Mouse (Mus musculus) limb, embryonic 14.5 days (tissue): ENCODE measurements at regions not wholly inside any gene's neighbourhood (a gene's known extent, or its start where the extent isn't known, plus 50 kb on each side); places are given as distances from the start of the nearest gene placed in this dataset.
A peak's percentile ranks its signal among the peaks of the same experiment; 100 is the strongest.

Experiments
- ATAC-seq: fragments of 200-750 bp; cut with Nextera tagmentation; 2 replicates; pipeline ENCODE4 v1.8.0; 2017; ENCODE audit warnings: low read depth, moderate number of reproducible peaks, moderate TSS enrichment; ENCODE audit not compliant: low FRiP score
- DNase-seq: peaks from one replicate; pipeline ENCODE4 v3.0.0-alpha.2; 2015; ENCODE audit warnings: low spot score
- H3K27ac ChIP-seq: fragments of 300-500 bp; sonication (generic); replicated peaks from 2 replicates; pipeline ENCODE4 v1.5.1; 2014; ENCODE audit warnings: low read depth, mild to moderate bottlenecking, low read length, moderate library complexity, mixed read lengths
- H3K27me3 ChIP-seq: fragments of 300-500 bp; sonication (generic); 2 replicates; pipeline ENCODE4 v1.6.1; 2014; ENCODE audit warnings: low read length, mixed read lengths; ENCODE audit not compliant: control insufficient read depth, insufficient read depth
- H3K36me3 ChIP-seq: fragments of 300-500 bp; sonication (generic); 2 replicates; pipeline ENCODE4 v1.6.1; 2014; ENCODE audit warnings: mild to moderate bottlenecking, low read length, moderate library complexity, mixed read lengths; ENCODE audit not compliant: control insufficient read depth, insufficient read depth
- H3K4me1 ChIP-seq: fragments of 300-500 bp; sonication (generic); 2 replicates; pipeline ENCODE4 v1.6.1; 2014; ENCODE audit warnings: antibody characterized with exemption, low read length, mixed read lengths; ENCODE audit not compliant: control insufficient read depth, insufficient read depth
- H3K4me2 ChIP-seq: fragments of 300-500 bp; sonication (generic); replicated peaks from 2 replicates; pipeline ENCODE4 v1.6.1; 2014; ENCODE audit warnings: low read depth, mild to moderate bottlenecking, low read length, moderate library complexity; ENCODE audit not compliant: severe bottlenecking
- H3K4me3 ChIP-seq: fragments of 300-500 bp; sonication (generic); replicated peaks from 2 replicates; pipeline ENCODE4 v1.5.1; 2014; ENCODE audit warnings: low read length
- H3K9ac ChIP-seq: fragments of 300-500 bp; sonication (generic); 2 replicates; pipeline ENCODE4 v1.6.1; 2014; ENCODE audit warnings: mild to moderate bottlenecking, low read depth, low read length, moderate library complexity; ENCODE audit not compliant: severe bottlenecking
- H3K9me3 ChIP-seq: fragments of 300-500 bp; sonication (generic); 2 replicates; pipeline ENCODE4 v1.6.1; 2016; ENCODE audit warnings: low read length; ENCODE audit not compliant: control insufficient read depth
- POLR2A ChIP-seq: fragments of 200-500 bp; IDR thresholded peaks from 2 replicates; pipeline ENCODE4 v1.8.0; 2012; ENCODE audit warnings: inconsistent platforms, mild to moderate bottlenecking, moderate library complexity, borderline replicate concordance; ENCODE audit not compliant: insufficient read depth, insufficient read length; ENCODE audit errors: extremely low read depth
- WGBS: fragments of 180-500 bp; shearing (Covaris S2); extraction: QIAGEN DNeasy Blood & Tissue Kit; methylation state at CpG from one replicate; pipeline ENCODE4 v1.1.7; 2014; 5-methylcytosine and 5-hydroxymethylcytosine counted together

- Histone ChIP-seq H3K9ac (no peak overlapping the region), H3K4me2 (no peak overlapping the region), H3K4me3 (no peak overlapping the region), H3K36me3 (no peaks in the 10 kb centered on the region), H3K9me3 (no peaks in the 10 kb centered on the region), H3K27me3 (no peaks in the 10 kb centered on the region), H3K27ac (no peak overlapping the region), H3K4me1 (no peaks in the 10 kb centered on the region)
- no peak for ATAC-seq
- DNase-seq: no peak
- WGBS: 71% methylated on average over 12 of the region's 12 CpGs
- TF ChIP-seq POLR2A: no peak
These were observed 100.9 kb upstream of the Tmem45b start for GRCm38 (mm10) chr9:31564996-31565773.

- 86% methylated on average over 8 of the region's 8 CpGs for WGBS
These were observed 99.3 kb upstream of the Tmem45b start for GRCm38 (mm10) chr9:31563541-31563940.

GRCm38 (mm10) chr9:31560226-31560556, 95.9 kb upstream of the Tmem45b start:
- Histone ChIP-seq H3K4me1 (0 out of 2 replicates have a peak, but pooled peaks cover 3% of the 10 kb centered on the region), H3K36me3 (no peaks in the 10 kb centered on the region), H3K4me3 (no peak overlapping the region), H3K9ac (no peak overlapping the region), H3K9me3 (no peaks in the 10 kb centered on the region), H3K4me2 (0 out of 2 replicates have a peak overlapping the region, but pooled peaks have one; percentile 58), H3K27me3 (no peaks in the 10 kb centered on the region), H3K27ac (no peak overlapping the region)
- 86% methylated on average over 3 of the region's 3 CpGs for WGBS
- no peak for DNase-seq
- ATAC-seq: no peak
- TF ChIP-seq POLR2A: no peak

More at GRCm38 (mm10) chr9:31563541-31563940, 99.3 kb upstream of the Tmem45b start:
- DNase-seq (no peak), ATAC-seq (no peak)
- Histone ChIP-seq H3K4me2 (no peak overlapping the region), H3K9me3 (no peaks in the 10 kb centered on the region), H3K4me1 (0 out of 2 replicates have a peak, but pooled peaks cover 3% of the 10 kb centered on the region), H3K9ac (no peak overlapping the region), H3K27ac (no peak overlapping the region), H3K4me3 (no peak overlapping the region), H3K27me3 (no peaks in the 10 kb centered on the region), H3K36me3 (no peaks in the 10 kb centered on the region)
- TF ChIP-seq POLR2A: no peak

- Histone ChIP-seq H3K36me3 (no peaks in the 10 kb centered on the region), H3K4me3 (no peak overlapping the region; the same call in 1 of the 2 replicates), H3K4me2 (peak overlapping the region; percentile 58), H3K27ac (no peak overlapping the region), H3K27me3 (no peaks in the 10 kb centered on the region), H3K4me1 (0 out of 2 replicates have a peak, but pooled peaks cover 3% of the 10 kb centered on the region), H3K9ac (0 out of 2 replicates have a peak overlapping the region, but pooled peaks have one; percentile 18), H3K9me3 (no peaks in the 10 kb centered on the region)
- DNase-seq (peak; percentile 82), ATAC-seq (peak; percentile 71; the same call in 1 of the 2 replicates)
- WGBS: 35% methylated on average over 18 of the region's 18 CpGs
- TF ChIP-seq POLR2A: peak; percentile 26; the same call in 1 of the 2 replicates
These were observed 95.4 kb upstream of the Tmem45b start for GRCm38 (mm10) chr9:31559506-31560225.

- DNase-seq (no peak), ATAC-seq (no peak; the same call in 1 of the 2 replicates)
- 61% methylated on average over 6 of the region's 6 CpGs for whole genome bisulfite sequencing
- H3K9ac ChIP-seq: no peak overlapping the region
- no peaks in the 10 kb centered on the region for H3K9me3 ChIP-seq
- no peak overlapping the region for H3K27ac ChIP-seq
- no peak overlapping the region for H3K4me3 ChIP-seq
- H3K36me3 ChIP-seq: no peaks in the 10 kb centered on the region
- no peaks in the 10 kb centered on the region for H3K4me1 ChIP-seq
- TF ChIP-seq POLR2A: no peak
- no peaks in the 10 kb centered on the region for H3K27me3 ChIP-seq
- H3K4me2 ChIP-seq: no peak overlapping the region
These were observed 79.4 kb upstream of the Tmem45b start for GRCm38 (mm10) chr9:31543691-31544052.
